Mouse (Mus musculus) monocyte, adult 59 days (primary cell): ENCODE data around the gene Clip4. TPM values are rescaled to one million over a fixed set of nuclear protein-coding genes. Genes with fewer than 3 reads are reported as not detected.

Experiments used
- total RNA-seq, 2 experiments: library from RNA; stranded (reverse); gene quantifications; one replicate each; pipeline ENCODE4 v1.2.4; 2023

The Clip4 gene
- not detected for total RNA-seq

GRCm38 (mm10) chr17:71768173-71768572 is at the start of gene Clip4:
Gene Clip4, plus strand, starts transcription at chr17:71768473.

GRCm38 (mm10) chr17:71752831-71753230 is 15.4 kb upstream of the Clip4 start, which contains the start of gene Pcare:
Gene Pcare, minus strand, starts transcription at chr17:71752894.

Other genes starting within 250 kb of the Clip4 start
- 1 to 10 TPM; 2.6 to 4.8 TPM for gene Ndc80, start 241.6 kb upstream of the Clip4 start, total RNA-seq
- gene Spdya, start 216.4 kb upstream of the Clip4 start, total RNA-seq = not detected
- gene Wdr43, start 152.6 kb upstream of the Clip4 start, total RNA-seq = 10 to 100 TPM; 55.1 to 57.8 TPM
- not detected for gene Togaram2, start 95.2 kb upstream of the Clip4 start, total RNA-seq
- not detected for gene Pcare, start 15.6 kb upstream of the Clip4 start, total RNA-seq